Mouse (Mus musculus): ENCODE measurements around the gene Lcmt1. TPM values are rescaled to one million over a fixed set of nuclear protein-coding genes. Genes with fewer than 3 reads are reported as not detected.

Lcmt1 gene
- 10 to 100 TPM; 93.6 to 97.3 TPM for total RNA-seq (2021)

DNA sequence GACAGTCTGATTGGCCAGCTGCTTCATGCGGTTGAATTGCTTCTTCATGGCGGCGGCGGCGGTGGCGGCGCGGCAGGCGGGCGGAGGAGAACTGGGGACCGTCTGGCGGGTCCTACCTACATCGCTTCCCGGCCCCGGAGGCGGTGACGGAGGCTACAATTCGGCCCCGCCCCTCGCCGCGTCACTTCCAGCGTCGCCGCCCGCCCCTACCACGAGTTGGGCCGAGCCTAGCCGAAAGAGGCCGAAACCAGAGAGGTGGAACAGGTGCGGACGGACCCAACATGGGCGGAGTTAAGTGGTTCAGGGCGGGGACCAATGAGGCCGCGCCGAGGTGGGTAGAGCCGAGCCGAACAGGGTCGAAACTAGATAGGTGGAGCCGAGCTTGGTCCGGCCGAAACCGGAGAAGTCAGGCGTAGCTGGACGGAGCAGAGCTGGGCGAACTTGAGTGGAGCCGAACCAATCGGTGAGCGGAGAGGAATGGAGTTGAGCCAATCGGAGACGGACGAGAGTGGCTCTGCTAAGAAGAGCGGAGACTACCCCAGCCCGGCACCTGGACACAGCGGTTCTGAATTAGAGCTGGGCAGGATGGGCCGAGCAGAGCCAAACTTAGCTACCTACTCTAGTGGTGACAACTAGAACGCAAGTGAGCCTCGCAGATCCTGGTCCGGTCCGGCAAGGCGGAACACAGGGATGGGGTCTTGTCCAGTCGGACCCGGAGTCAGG lies at the start of gene Lcmt1, which contains the start of gene Arhgap17:
TSS of gene Lcmt1 (plus strand) at position 26 of the 723 bp plus-strand sequence.
TSS of gene Arhgap17 (minus strand) at position 157 of the 723 bp plus-strand sequence.
- DNase-seq (ENCODE audit: extremely low spot score in 1 of 2, low spot score in 2 of 2), result peak; percentile 92 to 97
- intact Hi-C loops (cut with DNase I), result no loop called here

DNA sequence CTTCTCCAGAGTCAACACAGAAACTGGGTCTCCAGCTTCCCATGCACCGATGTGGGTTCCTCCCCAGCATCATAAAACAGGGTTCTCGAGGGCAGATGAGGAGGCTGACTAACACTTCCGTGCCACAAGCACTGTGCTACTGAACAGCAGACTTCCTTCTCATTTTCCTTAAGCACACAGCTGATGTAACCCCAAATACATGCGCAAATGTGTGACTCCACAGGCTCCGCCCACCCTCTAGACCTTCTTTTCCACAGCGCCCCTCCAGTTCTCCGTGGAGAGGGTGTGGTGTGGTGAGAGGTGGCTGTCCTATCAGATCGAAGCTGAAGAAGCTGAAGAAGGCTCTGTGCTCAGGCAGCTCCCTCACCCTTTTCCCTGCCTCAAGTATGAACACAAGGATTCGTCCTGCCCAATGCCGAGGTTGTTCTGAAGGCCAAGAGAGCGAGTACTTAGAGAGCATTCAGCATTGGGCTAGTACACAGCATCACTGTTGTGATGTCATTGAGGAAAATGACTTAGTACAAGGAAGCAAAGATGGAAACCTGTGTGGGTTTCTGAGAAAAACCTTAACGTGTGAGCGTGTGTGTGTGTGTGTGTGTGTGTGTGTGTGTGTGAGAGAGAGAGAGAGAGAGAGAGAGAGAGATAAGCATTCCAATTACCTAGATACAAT lies 47.0 kb upstream of the Lcmt1 start:
- DNase-seq (ENCODE audit: extremely low spot score in 1 of 2, low spot score in 2 of 2), result no peak
- intact Hi-C loops (cut with DNase I), result no loop called here

DNA sequence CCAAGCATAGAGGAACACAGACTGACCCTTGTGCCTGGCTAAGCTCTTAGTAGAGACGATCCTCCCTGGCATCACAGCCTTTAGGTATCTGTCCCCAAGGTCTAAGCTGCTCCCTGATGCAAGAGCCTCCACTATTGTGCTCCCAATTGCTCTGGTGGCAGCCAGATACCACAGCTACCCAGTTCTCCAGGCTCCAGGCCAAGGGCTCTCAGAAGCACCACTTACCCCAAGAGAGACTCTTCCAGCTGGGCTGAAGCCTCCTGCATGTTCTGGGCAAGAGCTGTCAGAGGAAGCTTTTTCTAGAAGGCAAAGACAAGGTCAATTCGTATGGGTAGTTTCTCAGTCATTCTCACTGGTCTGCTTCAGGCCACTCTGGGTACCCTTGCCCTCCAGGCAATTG lies 46.2 kb upstream of the Lcmt1 start:
- intact Hi-C loops (cut with DNase I), result no loop called here

DNA sequence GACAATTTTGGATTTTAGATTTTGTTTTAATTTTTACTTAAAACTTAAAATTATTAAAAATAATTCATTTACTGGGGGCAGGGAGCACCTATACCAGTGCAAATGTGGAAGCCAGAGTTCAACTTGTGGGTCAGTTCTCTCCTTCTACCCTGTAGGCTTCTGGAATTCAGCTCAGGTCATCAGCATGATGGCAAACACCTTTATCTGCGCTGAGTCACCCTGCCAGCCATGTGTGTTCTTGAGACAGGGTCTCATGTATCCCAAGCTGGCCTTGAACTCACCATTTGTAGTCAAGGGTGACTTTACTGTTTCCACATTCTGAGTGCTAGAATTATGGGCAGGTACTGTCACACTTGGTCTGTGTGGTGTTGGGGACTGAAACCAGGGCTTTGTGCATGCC lies 45.5 kb upstream of the Lcmt1 start:
- DNase-seq (ENCODE audit: extremely low spot score in 1 of 2, low spot score in 2 of 2), result no peak

More for the DNA sequence above, 46.2 kb upstream of the Lcmt1 start:
- DNase-seq (ENCODE audit: extremely low spot score in 1 of 2, low spot score in 2 of 2), result no peak

DNA sequence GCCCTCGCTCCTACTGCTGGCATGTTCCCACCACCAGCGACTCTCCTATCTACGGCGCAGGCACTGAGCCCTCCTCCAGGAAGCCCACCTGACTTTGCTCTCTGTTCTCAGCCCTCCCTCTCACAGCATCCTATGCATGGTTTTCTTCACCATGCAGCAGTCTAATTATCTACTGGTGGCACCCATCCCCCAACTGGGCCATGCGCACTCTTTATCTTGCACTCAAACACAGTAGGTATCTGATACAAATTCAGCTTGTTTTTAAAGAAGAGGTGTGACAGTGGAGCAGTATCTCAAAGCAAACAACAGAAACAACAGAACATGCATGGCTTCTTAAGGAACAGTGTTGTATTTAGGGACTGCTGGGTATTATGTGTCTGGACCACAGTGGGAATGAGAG lies 43.5 kb upstream of the Lcmt1 start:
- no peak for DNase-seq (ENCODE audit: extremely low spot score in 1 of 2, low spot score in 2 of 2)
- intact Hi-C loops (cut with DNase I), result loop anchor here (5.0 kb wide), 1 partner anchor 36 kb away; no protein-coding TSS in a partner anchor

More for the DNA sequence above, 45.5 kb upstream of the Lcmt1 start:
- intact Hi-C loops (cut with DNase I), result no loop called here

DNA sequence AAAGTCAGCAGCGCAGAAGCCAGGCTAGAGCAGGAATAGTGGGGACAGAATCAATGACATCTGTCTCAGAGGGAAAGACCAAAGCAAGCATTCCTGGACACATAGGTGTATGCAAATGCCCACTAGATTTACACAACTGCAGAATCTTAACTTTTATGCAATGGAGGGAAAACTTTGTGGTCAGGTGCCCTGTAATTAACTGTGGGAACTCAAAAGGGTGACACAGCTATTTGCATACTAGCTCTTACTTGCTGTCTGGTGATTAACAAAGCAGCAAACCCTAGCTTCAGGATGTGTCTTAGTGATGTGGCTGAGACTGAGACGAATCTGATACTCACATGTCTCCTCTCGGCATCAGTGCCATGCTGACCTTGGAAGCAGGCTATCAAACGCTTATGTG lies 42.7 kb upstream of the Lcmt1 start:
- intact Hi-C loops (cut with DNase I), result loop anchor here (5.0 kb wide), 1 partner anchor 35 kb away; no protein-coding TSS in a partner anchor
- no peak for DNase-seq (ENCODE audit: extremely low spot score in 1 of 2, low spot score in 2 of 2)

DNA sequence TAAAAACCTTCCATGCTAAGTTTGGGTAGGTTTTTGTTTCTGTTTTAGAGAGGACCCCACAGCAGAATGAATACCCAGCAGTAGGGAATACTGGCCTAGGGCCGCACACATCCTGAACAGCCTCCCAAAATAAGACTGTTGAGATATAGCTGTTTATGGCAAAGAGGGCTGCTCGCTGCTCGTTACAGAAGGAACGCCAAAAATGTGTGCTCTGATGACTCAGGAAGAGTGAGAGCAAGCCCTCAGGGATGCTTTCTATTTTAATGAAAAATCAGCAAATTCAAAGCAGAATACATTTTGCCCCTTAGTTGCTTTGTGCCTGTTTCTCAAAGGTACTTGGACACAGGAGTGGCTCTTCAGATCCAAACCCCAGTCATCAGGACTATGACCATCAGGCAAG lies 41.7 kb upstream of the Lcmt1 start:
- DNase-seq (ENCODE audit: extremely low spot score in 1 of 2, low spot score in 2 of 2), result no peak
- intact Hi-C loops (cut with DNase I), result loop anchor here (5.0 kb wide), 1 partner anchor 34 kb away; no protein-coding TSS in a partner anchor

DNA sequence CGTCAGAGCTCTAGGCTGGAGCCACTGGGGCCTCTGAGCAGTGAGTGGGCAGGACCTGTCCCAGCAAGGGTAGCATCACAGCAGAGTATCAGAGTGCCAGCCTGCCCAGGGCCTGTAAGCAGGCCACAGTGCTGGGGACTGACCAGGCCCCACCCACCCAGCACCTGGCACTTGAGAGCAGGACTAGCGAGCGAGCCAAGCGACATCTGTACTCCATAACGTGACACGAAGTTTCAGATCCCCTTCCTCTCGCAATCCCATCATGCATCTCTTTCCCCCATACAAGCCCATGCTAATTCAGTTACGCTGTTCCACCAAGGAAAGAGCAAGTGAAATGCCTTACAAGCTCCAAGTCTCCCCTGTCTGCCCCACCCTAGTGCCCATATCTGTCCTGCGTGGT lies 39.1 kb upstream of the Lcmt1 start:
- peak in 1 of 2 experiments; percentile 36 for DNase-seq (ENCODE audit: extremely low spot score in 1 of 2, low spot score in 2 of 2)
- intact Hi-C loops (cut with DNase I), result no loop called here

DNA sequence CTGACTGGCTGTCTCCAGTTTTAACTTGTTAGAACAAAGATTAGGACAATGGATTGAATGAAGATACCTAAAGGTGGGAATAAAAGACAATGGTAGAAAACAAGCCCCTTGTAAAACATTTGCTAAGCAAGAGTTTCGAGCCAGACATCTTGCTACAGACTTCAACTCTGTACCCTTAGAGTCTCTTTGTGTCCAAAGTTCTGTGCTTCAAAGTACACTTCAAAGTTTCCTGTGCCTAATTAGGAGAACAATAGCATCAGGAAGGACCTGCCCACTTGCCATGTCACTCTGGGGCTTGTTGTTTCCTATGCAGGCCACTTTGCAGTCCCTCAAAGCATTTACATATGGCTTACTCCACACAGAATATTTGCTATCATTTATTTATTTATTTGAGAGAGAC lies 33.3 kb upstream of the Lcmt1 start:
- no peak for DNase-seq (ENCODE audit: extremely low spot score in 1 of 2, low spot score in 2 of 2)
- intact Hi-C loops (cut with DNase I), result no loop called here

DNA sequence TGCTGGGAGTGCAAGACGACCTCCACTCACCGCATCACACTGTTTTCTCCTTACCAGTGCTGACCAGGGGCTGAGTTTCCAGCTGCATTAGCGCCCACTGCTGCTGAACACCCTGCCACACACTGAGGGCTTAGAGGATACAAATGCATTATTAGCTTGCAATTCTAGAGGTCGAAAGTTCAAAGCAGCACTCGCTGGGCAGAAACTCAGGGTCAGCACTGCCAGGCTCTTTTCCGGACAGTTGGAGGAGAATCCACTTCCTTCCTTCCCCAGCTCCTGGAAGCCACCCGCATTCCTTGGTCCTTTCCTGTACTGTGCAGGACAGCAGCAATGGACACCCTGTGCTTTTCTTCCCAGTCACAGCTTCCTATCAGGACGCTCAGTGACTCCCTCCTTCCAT lies 31.2 kb upstream of the Lcmt1 start:
- intact Hi-C loops (cut with DNase I), result no loop called here
- no peak for DNase-seq (ENCODE audit: extremely low spot score in 1 of 2, low spot score in 2 of 2)

DNA sequence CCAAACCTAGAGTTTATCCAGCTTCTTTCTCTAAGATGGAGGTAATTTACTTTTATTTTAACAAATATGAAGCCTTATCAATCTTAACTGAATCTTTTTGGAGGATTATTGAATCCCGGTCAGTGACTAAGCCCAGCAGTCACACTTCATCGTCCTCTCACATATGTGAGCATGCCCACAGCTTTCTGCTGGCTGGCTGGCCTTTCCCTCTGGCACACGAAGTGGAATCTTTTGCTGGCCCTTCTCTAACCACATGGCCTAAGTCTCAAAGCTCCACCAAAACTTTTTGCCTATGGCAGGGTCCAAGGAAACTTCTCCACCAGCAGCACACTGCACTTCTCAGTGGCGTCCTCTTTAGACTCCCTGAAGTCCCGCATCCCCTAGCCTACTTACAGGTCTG lies 27.7 kb upstream of the Lcmt1 start:
- DNase-seq (ENCODE audit: extremely low spot score in 1 of 2, low spot score in 2 of 2), result no peak
- intact Hi-C loops (cut with DNase I), result no loop called here

DNA sequence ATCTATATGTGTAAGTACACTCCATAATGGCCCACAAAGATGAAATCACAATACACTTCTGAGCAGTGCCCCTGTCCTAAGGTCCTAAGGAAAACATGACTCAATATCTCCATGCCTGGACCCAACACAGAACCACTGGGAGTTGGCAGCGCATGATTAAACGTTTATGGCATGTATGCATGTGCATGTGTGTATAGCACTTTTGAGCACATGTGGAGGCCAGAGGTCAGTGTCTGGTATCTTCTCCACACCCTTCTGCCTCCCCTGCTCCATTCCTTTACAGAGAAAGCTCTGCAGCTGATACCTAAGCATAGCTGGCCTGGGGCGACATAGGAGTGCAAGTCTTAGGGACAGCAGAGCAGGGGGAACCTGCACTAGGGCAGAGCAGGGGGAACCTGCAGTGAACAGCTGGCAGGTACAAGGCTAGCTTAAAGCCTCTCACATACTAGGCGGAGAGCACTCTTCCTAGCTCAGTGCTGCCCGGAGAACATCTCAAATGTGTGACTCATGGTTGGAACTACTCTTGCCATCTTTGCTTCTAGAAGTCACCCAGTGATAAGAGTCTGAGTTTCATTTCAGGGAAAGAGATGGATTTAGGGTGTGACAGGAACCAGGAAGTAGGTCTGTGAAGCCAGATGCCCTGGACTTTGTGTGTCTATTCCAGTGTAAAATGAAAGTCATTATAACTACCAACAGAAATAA lies 25.4 kb upstream of the Lcmt1 start:
- intact Hi-C loops (cut with DNase I), result no loop called here

DNA sequence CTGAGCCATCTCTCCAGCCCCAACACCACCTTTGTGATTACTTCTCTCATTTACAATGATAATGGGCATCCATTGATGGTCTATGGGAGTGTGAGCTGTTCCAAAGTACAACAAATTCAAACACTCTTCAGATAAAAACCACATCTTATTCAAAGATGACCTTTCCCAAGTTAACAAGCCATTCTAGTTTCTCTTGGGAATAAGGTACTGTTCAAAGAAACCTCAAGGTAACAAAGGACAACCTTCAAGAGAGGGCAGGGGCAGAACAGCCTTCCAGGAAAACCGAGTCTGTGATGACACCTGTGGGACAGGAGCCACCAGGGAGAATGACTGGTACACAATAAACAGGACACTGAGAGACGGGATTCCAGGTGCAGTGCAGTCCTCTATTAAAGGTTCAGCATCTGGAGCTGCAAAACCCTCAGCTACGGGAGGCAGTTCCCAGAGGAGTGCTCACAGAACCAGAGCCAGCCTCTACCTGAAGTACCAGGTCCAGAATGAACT lies 24.5 kb upstream of the Lcmt1 start:
- intact Hi-C loops (cut with DNase I), result no loop called here
- DNase-seq (ENCODE audit: extremely low spot score in 1 of 2, low spot score in 2 of 2), result no peak

More for the DNA sequence above, 25.4 kb upstream of the Lcmt1 start:
- no peak for DNase-seq (ENCODE audit: extremely low spot score in 1 of 2, low spot score in 2 of 2)

DNA sequence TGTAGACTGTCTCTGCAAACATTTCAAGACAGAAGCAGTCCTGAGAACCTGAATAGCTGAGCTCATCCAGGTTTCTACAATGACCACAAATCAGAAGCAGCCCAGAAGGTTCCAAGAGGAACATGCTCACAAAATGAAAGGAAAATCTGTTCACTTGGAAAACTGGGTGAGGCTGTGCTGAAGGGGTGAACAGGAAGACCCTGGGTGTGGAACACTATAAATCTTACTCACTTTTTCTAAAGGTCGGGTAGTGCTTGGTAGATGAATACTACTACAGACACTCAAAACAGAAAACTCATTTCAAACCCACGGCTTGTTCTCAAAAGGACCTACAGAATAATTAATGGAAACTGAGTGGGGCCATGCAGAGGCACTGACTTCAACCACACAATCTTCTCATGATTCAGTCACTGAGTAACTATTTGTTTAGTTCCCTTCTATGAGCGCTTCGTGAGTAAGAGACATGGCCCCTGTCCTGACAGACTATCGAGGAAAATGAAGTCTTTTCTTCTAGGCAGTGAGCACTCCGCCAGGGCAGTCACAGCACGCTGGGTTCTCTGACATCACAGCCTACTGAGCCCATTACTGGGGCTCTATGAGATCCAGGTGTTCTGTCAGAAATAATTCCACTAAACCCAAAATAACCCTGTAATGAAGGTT lies 22.8 kb upstream of the Lcmt1 start:
- no peak for DNase-seq (ENCODE audit: extremely low spot score in 1 of 2, low spot score in 2 of 2)

DNA sequence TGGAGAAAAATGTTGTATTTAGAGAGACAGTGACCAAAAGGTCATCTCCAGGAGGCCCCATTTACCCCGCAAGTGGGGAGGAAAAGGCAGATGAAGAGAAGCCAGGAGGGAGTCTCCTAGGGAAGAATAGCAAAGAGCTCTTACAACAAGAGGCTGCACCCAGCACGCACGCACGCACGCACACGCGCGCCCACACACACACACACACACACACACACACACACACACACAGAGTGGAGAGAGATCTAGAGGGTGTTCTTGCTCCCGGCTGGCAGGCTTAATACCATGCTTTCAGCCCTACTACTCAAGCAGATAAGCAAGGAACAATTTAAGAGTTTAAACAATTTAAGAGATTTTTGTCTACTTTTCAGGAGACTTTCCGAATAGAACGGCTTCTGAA lies 19.8 kb upstream of the Lcmt1 start:
- DNase-seq (ENCODE audit: extremely low spot score in 1 of 2, low spot score in 2 of 2), result no peak
- intact Hi-C loops (cut with DNase I), result no loop called here

More for the DNA sequence above, 22.8 kb upstream of the Lcmt1 start:
- intact Hi-C loops (cut with DNase I), result no loop called here

DNA sequence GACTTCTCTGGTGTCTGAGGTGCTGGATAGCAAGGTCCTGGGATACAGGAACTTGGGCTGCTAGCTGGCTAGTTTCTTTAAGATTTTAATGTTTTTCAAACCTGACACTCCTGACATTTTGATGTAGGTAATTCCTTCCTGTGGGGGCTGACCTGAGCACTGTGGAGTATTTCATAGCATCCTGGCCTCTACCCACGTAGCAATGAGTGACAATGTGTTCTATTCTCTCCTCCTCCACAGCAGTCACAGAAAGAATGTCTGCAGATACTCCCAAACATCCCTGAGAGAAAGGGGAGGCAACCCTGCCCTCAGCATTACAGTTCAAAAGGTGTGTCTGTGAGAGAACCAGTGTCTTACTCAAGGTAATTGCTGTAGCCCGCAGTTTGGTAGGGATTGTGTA lies 19.3 kb upstream of the Lcmt1 start:
- DNase-seq (ENCODE audit: extremely low spot score in 1 of 2, low spot score in 2 of 2), result no peak
- intact Hi-C loops (cut with DNase I), result no loop called here

DNA sequence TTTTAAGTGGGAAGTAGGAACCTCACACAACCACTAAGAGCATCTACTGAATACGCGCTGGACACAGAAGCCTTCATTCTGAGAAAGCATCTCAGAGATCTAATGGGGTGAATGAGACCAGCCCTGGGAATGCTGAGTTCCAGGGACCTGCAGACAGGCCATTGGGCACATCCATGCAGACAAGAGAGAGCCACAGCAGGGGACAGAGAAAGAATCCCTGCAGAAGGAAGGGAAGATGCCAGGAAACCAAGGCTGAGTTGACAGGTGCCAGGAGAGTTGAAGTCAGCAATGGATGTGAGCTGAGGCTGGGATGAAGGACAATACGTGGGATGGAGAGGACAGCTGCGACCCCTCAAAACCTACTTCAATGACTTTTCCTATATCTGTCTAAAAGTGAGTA lies 16.5 kb upstream of the Lcmt1 start:
- intact Hi-C loops (cut with DNase I), result no loop called here
- no peak for DNase-seq (ENCODE audit: extremely low spot score in 1 of 2, low spot score in 2 of 2)

DNA sequence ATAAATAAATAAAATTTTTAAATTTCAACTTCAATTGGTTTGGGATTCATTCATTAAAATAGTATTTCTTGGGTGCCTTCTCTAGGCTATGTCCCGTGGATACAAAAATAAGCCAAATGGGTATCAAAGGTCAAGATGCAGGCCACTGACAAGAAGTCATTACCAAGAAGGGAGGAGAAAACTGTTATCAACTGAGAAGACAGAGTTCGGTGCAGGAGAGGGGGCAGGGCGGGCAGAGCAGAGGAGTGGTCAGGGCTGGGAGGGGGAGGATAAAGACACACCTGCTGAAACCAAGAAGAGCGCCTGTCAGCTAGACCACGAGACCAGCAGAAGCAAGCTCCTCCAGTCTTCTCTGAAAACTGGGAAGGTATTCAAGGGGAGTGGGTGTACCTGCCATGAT lies 15.7 kb upstream of the Lcmt1 start:
- intact Hi-C loops (cut with DNase I), result no loop called here
- no peak for DNase-seq (ENCODE audit: extremely low spot score in 1 of 2, low spot score in 2 of 2)

DNA sequence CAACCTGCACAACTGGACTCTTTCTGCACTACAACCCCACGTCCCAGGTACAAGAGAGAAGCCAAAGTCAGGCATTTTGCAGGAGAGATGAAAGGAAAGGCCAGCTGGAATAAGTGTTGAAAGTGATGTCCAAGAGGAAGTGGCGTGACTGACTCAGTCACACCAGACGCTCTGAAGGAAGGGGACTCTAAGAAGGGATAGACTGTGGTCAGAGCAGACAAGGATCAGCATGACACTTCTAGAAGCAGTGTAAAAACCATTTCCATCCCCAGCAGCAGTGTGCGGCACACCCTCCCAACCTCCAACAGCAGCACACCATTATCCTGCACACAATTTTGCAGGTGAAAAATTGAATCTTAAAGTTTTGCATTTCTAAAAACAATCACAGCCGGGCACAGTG lies 15.2 kb upstream of the Lcmt1 start:
- DNase-seq (ENCODE audit: extremely low spot score in 1 of 2, low spot score in 2 of 2), result no peak
- intact Hi-C loops (cut with DNase I), result no loop called here
